Mouse (Mus musculus): ENCODE results near the gene Zyx.

Gene Zyx

GRCm38 (mm10) chr6:42399938-42400337 lies 50.5 kb downstream of the Zyx start, which contains the start of gene Tas2r143:
TSS of gene Tas2r143 (plus strand) at chr6:42400238.
- DNase-seq, result no peak

- no peak for DNase-seq
Observed at GRCm38 (mm10) chr6:42405134-42405533, 55.7 kb downstream of the Zyx start, which contains the start of gene Tas2r135. TSS of gene Tas2r135 (plus strand) at chr6:42405434.

All from thymus, postnatal 14 days (tissue).